Mouse (Mus musculus): ENCODE results near the gene Wdr92.

- TF ChIP-seq CTCF (conservative IDR thresholded peaks at IDR 0.05; ENCODE audit: low read length) (no peak), NANOG (IDR thresholded peaks at IDR 0.05; ENCODE audit: borderline replicate concordance, low read length) (no peak)
These were observed 5.7 kb downstream of the Wdr92 start for GRCm38 (mm10) chr11:17187649-17188048.

Data from E14TG2a.4 (cell line).